Mouse (Mus musculus) lung, adult 2 months (tissue): ENCODE measurements around the gene Sdhb.

Experiments used
- CTCF ChIP-seq: fragments of 200-500 bp; IDR thresholded peaks from 2 replicates; pipeline ENCODE4 v1.5.1; 2011; ENCODE audit warnings: mild to moderate bottlenecking, low read length, control low read depth; ENCODE audit not compliant: insufficient read depth
- POLR2A ChIP-seq: fragments of 200-500 bp; IDR thresholded peaks from 2 replicates; pipeline ENCODE4 v1.6.1; 2011; ENCODE audit warnings: low read depth, mild to moderate bottlenecking, control low read depth, low read length, borderline replicate concordance; ENCODE audit errors: extremely low read depth

DNA sequence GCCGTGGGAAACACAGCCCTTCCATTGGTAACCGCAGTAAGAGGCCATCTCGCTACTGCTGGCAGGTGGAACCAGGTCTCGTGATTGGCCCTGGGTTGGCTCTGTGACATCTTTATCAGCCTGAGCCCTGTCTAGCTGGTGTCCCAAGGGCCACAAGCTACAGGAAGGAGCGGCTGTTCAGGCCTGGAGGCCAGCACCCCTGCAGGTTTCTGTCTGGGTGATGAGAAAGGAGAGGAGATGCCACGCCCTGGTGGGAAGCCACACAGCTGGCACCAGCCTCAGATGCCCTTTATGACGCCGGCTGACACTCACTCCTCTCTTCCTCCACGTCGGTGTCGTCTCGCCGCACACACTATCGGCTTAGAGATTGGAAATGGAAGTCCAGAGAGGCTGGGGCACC, 28.4 kb downstream of the Sdhb start:
- TF ChIP-seq POLR2A (no peak), CTCF (no peak)
